Mouse (Mus musculus): ENCODE measurements around the gene Padi6. TPM values are rescaled to one million over a fixed set of nuclear protein-coding genes. Genes with fewer than 3 reads are reported as not detected.

Gene Padi6
- total and polyA plus RNA-seq, 2 experiments from 2014 or later, result 0.11 to 0.58 TPM

DNA sequence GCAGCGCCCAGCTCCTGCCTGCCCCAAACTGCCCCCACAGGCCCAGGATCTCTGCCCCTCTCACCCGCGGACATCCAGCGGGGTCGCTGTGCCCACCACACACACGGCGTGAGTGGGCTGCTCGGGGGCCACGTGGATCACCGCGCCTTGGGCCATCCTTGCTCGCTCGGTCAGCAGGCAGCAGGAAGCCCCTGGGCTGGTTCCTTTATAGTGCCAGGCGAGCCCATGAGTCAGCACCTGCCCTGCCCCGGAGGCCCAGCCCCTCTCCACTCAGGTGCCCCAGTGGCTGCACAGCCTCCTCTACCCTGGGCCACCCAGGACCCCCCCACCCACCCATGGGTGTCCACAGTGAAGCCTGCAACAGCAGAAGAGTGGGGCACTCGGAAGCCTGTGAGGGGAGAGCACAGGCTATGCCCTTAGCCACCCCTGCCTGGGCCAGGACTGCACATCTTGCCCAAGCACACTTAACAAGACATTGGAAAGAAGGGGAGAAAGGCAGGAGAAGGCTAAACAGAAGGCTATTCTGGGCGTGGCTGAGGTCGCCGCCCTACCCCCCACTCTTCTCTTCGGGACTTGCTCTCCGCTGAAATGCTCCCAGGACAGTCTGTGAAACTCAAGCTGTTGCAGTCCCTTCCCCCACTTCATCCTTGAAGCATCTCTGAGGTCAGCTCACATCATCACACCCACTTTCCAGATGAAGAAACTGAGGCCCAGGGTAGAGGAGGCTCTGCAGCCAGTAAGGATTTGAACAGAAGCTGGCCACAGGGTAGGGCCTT, 31.8 kb upstream of the Padi6 start, which contains the start of gene Padi4:
TSS of gene Padi4 (minus strand) at position 212 of the 776 bp plus-strand sequence.
- H3K4me3 ChIP-seq (ENCODE audit: low read length), result no peak within 1 kb of the TSS
- no peaks in the 10 kb centered on the region for H3K27me3 ChIP-seq (ENCODE audit: insufficient read depth, low read length)
- WGBS, result 88% methylated on average over 21 of the region's 21 CpGs
- H3K27ac ChIP-seq, result no peak within 1 kb of the TSS
- no peaks in the 10 kb centered on the region for H3K9me3 ChIP-seq (ENCODE audit: low read length)
- no peaks in the 10 kb centered on the region for H3K36me3 ChIP-seq (ENCODE audit: insufficient read depth, low read length)
- no peak for DNase-seq (ENCODE audit: low spot score)
- TF ChIP-seq CTCF (IDR thresholded peaks at IDR 0.05; ENCODE audit: low read depth), result no peak
- no peaks in the 10 kb centered on the region for H3K4me1 ChIP-seq (ENCODE audit: insufficient read depth, low read length)
- H3K9ac ChIP-seq (replicated peaks; ENCODE audit: low read length), result no peak within 1 kb of the TSS
- no peak for ATAC-seq
- H3K4me2 ChIP-seq (ENCODE audit: low read depth, low read length), result no peak within 1 kb of the TSS

DNA sequence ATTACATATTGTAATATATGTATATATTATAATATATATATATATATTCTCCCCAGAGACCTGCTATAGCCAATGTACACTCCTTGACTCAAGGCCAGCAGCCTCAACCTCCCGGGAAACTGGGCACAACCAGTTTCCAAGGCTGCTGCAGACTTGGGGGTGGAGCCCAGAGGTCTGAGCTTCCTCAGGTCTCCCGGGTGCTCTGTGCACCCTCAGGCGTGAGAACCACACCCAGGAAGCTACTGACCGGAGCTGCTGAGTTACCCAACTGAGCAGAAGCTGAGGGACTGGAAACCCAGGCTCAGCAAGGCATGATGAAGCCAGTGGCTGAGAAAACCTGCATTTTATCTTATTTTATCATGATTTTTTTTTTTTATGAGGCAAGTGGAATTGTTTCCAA, 28.6 kb upstream of the Padi6 start:
- H3K9me3 ChIP-seq (ENCODE audit: low read length), result no peaks in the 10 kb centered on the region
- H3K9ac ChIP-seq (replicated peaks; ENCODE audit: low read length), result no peak overlapping the region
- no peak for TF ChIP-seq CTCF (IDR thresholded peaks at IDR 0.05; ENCODE audit: low read depth)
- ATAC-seq, result no peak
- H3K4me1 ChIP-seq (ENCODE audit: insufficient read depth, low read length), result no peaks in the 10 kb centered on the region
- no peak overlapping the region for H3K4me2 ChIP-seq (ENCODE audit: low read depth, low read length)
- no peak overlapping the region for H3K4me3 ChIP-seq (ENCODE audit: low read length)
- WGBS, result 40% methylated on average over 4 of the region's 4 CpGs
- H3K27me3 ChIP-seq (ENCODE audit: insufficient read depth, low read length), result no peaks in the 10 kb centered on the region
- H3K36me3 ChIP-seq (ENCODE audit: insufficient read depth, low read length), result no peaks in the 10 kb centered on the region
- H3K27ac ChIP-seq, result no peak overlapping the region
- DNase-seq (ENCODE audit: low spot score), result no peak

DNA sequence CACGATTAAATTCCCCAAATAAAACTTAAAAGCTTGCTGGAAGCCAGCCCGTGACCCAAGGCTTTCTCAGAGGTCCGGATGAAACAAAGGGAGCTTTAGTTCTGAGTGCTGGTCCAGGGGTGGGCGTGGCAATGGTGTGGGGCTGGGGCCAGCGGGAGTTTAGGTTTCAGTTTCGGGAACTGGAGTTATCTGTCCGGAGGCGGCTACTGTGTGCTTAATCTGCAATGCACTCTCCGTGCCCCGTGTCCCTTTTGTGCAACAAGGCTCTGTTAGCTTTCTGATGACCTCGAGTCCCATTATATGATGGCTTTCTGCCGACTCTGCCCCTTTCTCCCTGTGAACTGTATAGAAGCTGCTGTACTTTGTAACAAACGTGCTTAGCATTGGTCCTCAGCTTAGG, 28.0 kb upstream of the Padi6 start:
- H3K27ac ChIP-seq, result no peak overlapping the region
- DNase-seq (ENCODE audit: low spot score), result no peak
- no peak overlapping the region for H3K4me3 ChIP-seq (ENCODE audit: low read length)
- H3K9me3 ChIP-seq (ENCODE audit: low read length), result no peaks in the 10 kb centered on the region
- no peaks in the 10 kb centered on the region for H3K27me3 ChIP-seq (ENCODE audit: insufficient read depth, low read length)
- peak overlapping the region; percentile 40 for H3K4me2 ChIP-seq (ENCODE audit: low read depth, low read length)
- no peaks in the 10 kb centered on the region for H3K36me3 ChIP-seq (ENCODE audit: insufficient read depth, low read length)
- no peaks in the 10 kb centered on the region for H3K4me1 ChIP-seq (ENCODE audit: insufficient read depth, low read length)
- H3K9ac ChIP-seq (replicated peaks; ENCODE audit: low read length), result no peak overlapping the region
- ATAC-seq, result no peak
- TF ChIP-seq CTCF (IDR thresholded peaks at IDR 0.05; ENCODE audit: low read depth), result no peak
- WGBS, result 10% methylated on average over 13 of the region's 13 CpGs

DNA sequence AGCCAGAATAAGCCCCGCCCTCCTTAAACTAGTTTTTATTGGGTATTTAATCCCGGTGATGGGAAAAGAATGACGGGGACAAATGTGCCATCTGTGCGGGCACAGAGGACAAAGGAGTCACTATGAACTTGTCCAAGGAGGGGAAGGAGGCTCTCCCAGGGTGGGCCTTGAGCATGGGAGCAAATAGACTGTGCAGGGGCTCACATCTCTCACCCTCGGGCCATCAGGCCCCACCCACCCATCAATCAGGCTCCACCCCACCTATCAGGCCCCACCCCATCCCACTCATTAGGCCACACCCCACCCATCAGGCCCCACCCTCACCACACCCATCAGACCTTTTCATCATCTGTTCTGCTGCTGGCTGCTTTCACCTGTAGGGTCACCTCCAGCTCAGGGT, 26.5 kb upstream of the Padi6 start:
- TF ChIP-seq CTCF (IDR thresholded peaks at IDR 0.05; ENCODE audit: low read depth), result no peak
- 81% methylated on average over 5 of the region's 5 CpGs for WGBS

DNA sequence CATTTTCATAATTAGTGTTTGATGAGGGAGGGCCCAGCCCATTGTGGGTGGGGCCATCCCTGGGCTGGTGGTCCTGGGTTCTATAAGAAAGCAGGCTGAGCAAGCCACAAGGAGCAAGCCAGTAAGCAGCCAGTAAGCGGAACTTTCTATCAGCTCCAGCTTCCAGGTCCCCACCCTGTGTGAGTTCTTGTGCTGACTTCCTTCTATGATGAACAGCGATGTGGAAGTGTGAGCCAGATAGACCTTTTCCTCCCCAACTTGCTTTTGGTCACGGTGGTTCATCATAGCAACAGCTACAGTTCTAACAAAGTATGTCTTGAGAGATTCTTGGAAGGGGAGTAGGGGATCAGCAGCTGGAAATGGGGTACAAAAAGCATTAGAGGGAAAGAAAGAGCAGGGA, 23.5 kb upstream of the Padi6 start:
- Histone ChIP-seq H3K27ac (no peak overlapping the region), H3K4me1 (ENCODE audit: insufficient read depth, low read length) (no peaks in the 10 kb centered on the region), H3K4me2 (ENCODE audit: low read depth, low read length) (no peak overlapping the region), H3K36me3 (ENCODE audit: insufficient read depth, low read length) (no peaks in the 10 kb centered on the region), H3K9me3 (ENCODE audit: low read length) (no peaks in the 10 kb centered on the region), H3K4me3 (ENCODE audit: low read length) (no peak overlapping the region), H3K9ac (replicated peaks; ENCODE audit: low read length) (no peak overlapping the region), H3K27me3 (ENCODE audit: insufficient read depth, low read length) (no peaks in the 10 kb centered on the region)
- DNase-seq (ENCODE audit: low spot score), result no peak
- WGBS, result 80% methylated on average over 3 of the region's 3 CpGs
- ATAC-seq, result no peak
- no peak for TF ChIP-seq CTCF (IDR thresholded peaks at IDR 0.05; ENCODE audit: low read depth)

More for the DNA sequence above, 26.5 kb upstream of the Padi6 start:
- no peaks in the 10 kb centered on the region for H3K27me3 ChIP-seq (ENCODE audit: insufficient read depth, low read length)
- no peak overlapping the region for H3K9ac ChIP-seq (replicated peaks; ENCODE audit: low read length)
- H3K4me3 ChIP-seq (ENCODE audit: low read length), result no peak overlapping the region
- no peaks in the 10 kb centered on the region for H3K36me3 ChIP-seq (ENCODE audit: insufficient read depth, low read length)
- no peak overlapping the region for H3K27ac ChIP-seq
- ATAC-seq (no peak), DNase-seq (ENCODE audit: low spot score) (no peak)
- H3K4me2 ChIP-seq (ENCODE audit: low read depth, low read length), result no peak overlapping the region
- H3K4me1 ChIP-seq (ENCODE audit: insufficient read depth, low read length), result no peaks in the 10 kb centered on the region
- H3K9me3 ChIP-seq (ENCODE audit: low read length), result no peaks in the 10 kb centered on the region

DNA sequence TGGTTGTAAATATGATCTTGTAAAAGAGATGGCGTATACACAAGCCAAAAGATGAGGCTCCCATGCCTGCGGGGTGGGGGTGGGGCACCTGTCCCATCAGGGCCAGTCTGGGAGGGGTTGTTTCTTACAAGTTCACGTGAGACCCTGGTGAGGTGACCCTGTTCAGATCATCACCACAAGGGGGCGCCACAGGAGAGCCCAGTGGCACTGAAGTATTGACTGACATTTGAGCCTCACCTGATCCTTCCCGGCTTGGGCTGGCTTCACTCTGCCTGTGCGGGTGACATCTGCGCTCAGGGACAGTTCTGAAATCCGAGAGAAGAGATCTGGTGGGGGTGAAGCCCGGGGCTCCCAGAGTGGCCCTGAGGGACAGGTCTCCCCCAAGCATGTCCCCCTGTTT, 20.7 kb upstream of the Padi6 start:
- H3K36me3 ChIP-seq (ENCODE audit: insufficient read depth, low read length), result no peaks in the 10 kb centered on the region
- no peak overlapping the region for H3K4me3 ChIP-seq (ENCODE audit: low read length)
- no peaks in the 10 kb centered on the region for H3K27me3 ChIP-seq (ENCODE audit: insufficient read depth, low read length)
- TF ChIP-seq CTCF (IDR thresholded peaks at IDR 0.05; ENCODE audit: low read depth), result peak; percentile 63
- H3K9me3 ChIP-seq (ENCODE audit: low read length), result no peaks in the 10 kb centered on the region
- H3K4me1 ChIP-seq (ENCODE audit: insufficient read depth, low read length), result no peaks in the 10 kb centered on the region
- H3K4me2 ChIP-seq (ENCODE audit: low read depth, low read length), result no peak overlapping the region
- peak; percentile 24 for DNase-seq (ENCODE audit: low spot score)
- no peak overlapping the region for H3K27ac ChIP-seq
- no peak for ATAC-seq
- H3K9ac ChIP-seq (replicated peaks; ENCODE audit: low read length), result no peak overlapping the region
- 21% methylated on average over 9 of the region's 9 CpGs for WGBS

DNA sequence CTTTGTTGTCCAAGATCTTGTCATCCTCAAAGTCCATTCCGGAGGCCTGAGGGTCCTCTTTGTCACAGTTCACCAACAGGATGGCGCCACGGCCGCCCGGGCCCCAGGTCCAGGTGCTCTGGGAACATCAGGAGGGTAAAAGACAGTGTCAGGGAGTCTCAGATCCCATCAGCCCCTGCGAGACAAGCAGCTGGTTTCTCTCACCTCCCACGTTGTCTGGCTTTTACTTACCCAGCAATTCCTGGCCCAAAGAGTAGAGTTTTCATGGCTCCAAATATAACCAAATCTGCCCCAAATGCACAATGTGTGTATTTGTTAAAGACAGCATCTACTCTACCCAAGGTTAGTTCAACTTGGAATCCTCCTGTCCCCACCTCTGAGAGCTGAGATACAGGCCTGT, 19.2 kb upstream of the Padi6 start:
- no peaks in the 10 kb centered on the region for H3K4me1 ChIP-seq (ENCODE audit: insufficient read depth, low read length)
- H3K36me3 ChIP-seq (ENCODE audit: insufficient read depth, low read length), result no peaks in the 10 kb centered on the region
- H3K27me3 ChIP-seq (ENCODE audit: insufficient read depth, low read length), result no peaks in the 10 kb centered on the region
- H3K9me3 ChIP-seq (ENCODE audit: low read length), result no peaks in the 10 kb centered on the region
- WGBS, result 83% methylated on average over 7 of the region's 7 CpGs
- no peak overlapping the region for H3K4me2 ChIP-seq (ENCODE audit: low read depth, low read length)
- ATAC-seq (no peak), DNase-seq (ENCODE audit: low spot score) (no peak)
- H3K9ac ChIP-seq (replicated peaks; ENCODE audit: low read length), result no peak overlapping the region
- H3K27ac ChIP-seq, result no peak overlapping the region
- H3K4me3 ChIP-seq (ENCODE audit: low read length), result no peak overlapping the region
- no peak for TF ChIP-seq CTCF (IDR thresholded peaks at IDR 0.05; ENCODE audit: low read depth)
